Mouse (Mus musculus) adrenal gland, adult (tissue): ENCODE results near the gene Cdh24.
"Not testable (repeated sequence)": the region's sequence is repeated elsewhere in the genome, so short reads cannot be mapped to it uniquely, and the experiment has no call there.

Experiments
- DNase-seq, 2 experiments: peaks; one replicate each; pipeline ENCODE4 v3.0.0; 2022 to 2023; ENCODE audit warnings: low spot score in 1 of 2; ENCODE audit not compliant: inconsistent age in 2 of 2

Gene Cdh24

DNA sequence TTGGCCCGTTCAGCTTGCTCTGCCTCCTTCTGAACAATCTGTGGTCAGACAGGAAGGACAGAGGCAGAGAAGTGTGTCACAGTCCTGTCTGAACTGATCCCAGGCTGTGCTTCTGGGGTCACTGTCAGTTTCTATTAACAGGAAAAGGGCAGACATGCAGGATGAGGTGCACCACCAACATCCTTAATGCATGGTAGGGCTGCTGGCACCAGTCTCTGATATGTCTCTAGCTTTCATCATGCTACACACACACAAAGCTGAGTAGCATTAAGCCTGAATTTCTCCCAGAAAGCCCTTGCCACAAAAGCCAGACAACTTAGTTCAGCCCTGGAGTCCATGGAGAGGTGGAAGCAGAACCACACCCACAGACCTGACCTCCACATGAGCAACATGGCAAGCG, 1.8 kb upstream of the Cdh24 start:
- DNase-seq = no peak

GRCm38 (mm10) chr14:54642224-54642944, 1.2 kb upstream of the Cdh24 start:
- peak in 1 of 2 experiments; percentile 56 for DNase-seq

GRCm38 (mm10) chr14:54640946-54641304, 239 bp downstream of the Cdh24 start, which contains the start of gene Gm17606:
Gm17606 (plus strand) TSS chr14:54640952.
- no peak for DNase-seq

DNA sequence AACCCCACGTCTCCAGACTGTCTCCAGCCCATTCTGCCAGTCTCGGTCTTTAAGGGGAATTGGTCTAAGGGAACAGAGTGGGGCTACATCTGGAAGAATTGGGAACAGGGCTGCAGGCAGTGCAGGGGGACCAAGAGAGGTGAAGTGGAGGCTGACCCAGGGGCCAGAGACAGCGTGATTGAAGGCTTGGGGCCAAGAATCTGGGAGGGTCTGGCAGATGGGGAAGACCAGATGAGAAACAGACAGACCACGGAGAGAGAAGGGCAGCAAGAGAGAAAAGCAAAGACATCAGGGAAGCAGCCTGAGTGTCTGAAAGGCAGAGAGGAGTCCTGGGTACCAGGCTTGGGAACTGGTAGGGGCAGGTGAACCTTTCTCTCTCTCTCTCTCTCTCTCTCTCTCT, 1.0 kb downstream of the Cdh24 start:
- DNase-seq = no peak

GRCm38 (mm10) chr14:54638210-54638609, 3.0 kb downstream of the Cdh24 start:
- no peak for DNase-seq

DNA sequence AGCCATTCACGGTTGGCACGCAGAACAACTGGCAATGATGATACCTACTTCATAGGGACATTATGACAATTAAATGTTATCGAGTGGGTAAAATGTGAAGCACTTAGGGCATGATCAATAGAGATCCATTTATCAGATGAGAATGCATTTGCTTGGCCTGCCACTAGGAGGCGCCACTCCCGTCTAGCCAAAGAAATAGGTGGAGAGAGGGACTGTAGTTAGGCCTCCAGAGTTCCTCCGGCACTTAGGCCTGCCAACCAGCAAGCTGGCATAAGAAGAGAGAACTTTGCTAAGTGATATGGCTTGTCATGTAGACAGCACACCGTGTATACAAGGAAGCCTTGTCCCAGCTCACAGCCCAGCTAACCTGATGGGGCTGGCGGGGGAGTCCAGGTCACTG, 4.2 kb downstream of the Cdh24 start:
- peak in 1 of 2 experiments; percentile 77 for DNase-seq

DNA sequence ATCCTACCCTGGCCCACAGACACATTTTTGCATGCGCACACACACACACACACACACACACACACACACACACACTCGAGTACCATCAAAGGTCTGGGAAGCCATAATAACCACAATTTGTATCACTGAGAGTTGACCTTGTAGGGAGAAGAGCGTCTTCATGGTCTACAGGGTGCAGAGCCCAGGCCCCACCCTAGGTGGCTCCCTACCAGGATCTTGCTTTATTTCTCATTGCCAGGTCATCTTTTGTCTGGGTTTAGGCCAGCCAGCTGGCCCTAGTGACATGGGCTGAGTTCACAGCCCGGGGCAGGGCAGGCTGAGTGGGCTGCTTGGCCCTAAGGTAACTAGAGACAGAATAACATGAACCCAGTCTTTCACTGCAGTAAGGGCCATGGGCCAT, 7.0 kb downstream of the Cdh24 start:
- no peak for DNase-seq

DNA sequence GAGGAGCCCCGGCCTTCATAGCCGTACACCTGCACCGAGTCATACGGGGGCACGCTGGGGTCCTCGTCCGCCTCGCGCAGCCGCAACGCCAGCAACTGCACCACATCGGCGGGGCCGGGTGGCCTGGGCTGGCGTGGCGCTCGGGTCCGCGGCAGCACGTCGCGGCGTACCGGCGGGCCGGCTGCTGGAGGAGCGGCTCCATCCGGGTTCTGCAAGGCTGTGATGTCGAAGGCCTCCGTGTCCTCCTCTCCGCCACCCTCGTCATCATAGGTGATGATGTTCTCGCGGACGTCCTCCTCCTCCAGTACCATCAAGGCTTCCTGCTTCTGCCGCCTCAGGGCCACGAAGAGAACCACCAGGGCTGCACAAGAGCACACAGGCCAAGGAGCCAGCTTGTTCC, 8.9 kb downstream of the Cdh24 start:
- no peak for DNase-seq

DNA sequence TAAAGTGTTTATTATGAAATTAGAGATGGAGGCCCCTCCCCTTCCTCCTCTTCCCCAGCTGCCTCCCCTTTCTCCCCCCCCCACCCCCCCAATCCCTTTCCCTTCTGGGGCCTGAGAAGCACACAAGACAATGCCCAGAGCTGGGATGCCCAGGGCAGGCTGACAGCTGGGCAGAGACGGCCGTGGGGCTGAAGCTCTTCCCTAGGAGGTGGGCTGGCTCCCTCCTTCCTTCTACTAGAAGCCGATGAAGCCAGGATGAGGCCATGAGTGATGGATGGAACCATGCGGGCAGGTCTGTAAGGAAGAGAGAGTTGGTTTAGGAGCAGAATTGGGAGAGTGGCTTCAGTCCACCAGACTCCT, 9.9 kb downstream of the Cdh24 start:
- DNase-seq = no peak

GRCm38 (mm10) chr14:54630583-54631239, 10.5 kb downstream of the Cdh24 start:
- no peak for DNase-seq

GRCm38 (mm10) chr14:54629797-54630196, 11.4 kb downstream of the Cdh24 start:
- DNase-seq = no peak

- DNase-seq = no peak
These were observed 13.1 kb downstream of the Cdh24 start for GRCm38 (mm10) chr14:54628103-54628502.

DNA sequence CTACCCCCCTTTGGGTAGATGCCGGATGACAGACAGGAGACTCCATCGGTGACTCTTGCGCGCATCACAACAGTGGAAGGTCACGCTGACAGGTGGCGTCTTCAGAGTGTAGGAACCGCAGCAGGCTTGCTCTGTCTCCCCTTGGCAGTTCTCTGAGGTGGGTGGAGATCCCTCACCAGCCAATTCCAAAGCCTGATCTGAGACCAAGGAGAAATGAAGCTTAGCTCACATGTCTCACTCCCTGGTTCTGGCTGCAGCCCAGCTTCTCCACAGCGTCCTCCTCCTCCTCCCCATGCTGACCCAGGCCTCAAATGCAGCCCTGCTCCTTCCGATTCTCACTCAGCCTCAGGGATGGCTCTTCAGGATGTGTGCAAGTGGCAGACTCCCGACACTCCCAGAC, 16.2 kb downstream of the Cdh24 start:
- DNase-seq = no peak

- DNase-seq = no peak
These were observed 17.8 kb downstream of the Cdh24 start for GRCm38 (mm10) chr14:54623334-54623733.

GRCm38 (mm10) chr14:54621133-54621532, 20.0 kb downstream of the Cdh24 start, which contains the start of gene Psmb11:
Psmb11 (plus strand) TSS chr14:54621433.
- no peak for DNase-seq

DNA sequence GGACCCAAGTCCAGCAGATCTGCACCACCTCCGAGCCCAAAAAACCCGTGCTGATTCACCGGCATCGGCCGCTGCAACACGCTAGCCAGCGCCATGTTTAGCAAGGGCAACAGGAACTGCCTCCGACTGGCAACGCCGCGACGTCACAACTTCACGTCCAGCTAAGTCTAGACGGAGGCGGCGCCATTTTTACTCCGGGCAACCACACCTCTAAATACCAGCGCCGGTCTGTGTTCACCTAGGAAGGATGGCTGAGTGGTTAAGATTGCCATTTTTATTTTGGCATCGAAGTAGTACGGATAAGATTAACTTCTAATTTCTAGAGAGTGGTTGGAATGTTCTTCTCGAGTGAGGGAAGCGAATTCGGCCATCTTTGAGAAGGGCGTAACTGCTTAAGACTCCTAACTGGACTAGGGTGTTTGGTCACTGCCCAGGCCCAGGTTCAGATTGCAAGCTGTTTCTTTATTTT, 23.2 kb downstream of the Cdh24 start, which contains the start of gene Psmb5:
Psmb5 (minus strand) TSS at position 126 of the 469 bp plus-strand sequence.
- peak; percentile 90 to 98 for DNase-seq

- DNase-seq = peak in 1 of 2 experiments; percentile 58
These were observed 23.8 kb downstream of the Cdh24 start for GRCm38 (mm10) chr14:54617152-54617896.

DNA sequence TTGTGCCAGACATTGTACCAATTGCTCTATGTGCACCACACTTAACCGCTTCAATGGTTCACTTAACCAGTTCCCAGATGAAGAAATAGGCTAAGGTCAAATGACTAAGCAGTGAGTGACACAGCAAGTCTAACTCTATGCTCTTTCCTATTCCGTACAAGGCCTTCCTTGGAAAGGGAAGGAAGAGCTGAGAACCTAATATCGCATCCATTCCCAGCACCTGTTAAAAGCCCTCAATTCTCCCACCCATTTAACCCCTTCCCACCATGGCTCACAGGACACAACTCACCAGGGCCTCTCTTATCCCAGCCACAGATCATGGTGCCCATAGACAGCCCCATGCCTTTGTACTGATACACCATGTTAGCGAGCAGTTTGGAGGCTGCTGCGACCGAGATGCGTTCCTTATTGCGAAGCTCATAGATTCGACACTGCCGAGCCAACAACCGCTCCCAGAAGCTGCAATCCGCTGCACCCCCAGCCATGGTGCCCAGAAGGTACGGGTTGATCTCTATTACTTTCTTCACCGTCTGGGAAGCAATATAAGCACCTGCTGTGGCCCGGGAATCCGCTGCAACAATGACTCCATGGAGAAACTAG, 24.8 kb downstream of the Cdh24 start:
- peak in 1 of 2 experiments; percentile 79 for DNase-seq

GRCm38 (mm10) chr14:54614130-54614529, 27.0 kb downstream of the Cdh24 start:
- DNase-seq = not testable (repeated sequence)

DNA sequence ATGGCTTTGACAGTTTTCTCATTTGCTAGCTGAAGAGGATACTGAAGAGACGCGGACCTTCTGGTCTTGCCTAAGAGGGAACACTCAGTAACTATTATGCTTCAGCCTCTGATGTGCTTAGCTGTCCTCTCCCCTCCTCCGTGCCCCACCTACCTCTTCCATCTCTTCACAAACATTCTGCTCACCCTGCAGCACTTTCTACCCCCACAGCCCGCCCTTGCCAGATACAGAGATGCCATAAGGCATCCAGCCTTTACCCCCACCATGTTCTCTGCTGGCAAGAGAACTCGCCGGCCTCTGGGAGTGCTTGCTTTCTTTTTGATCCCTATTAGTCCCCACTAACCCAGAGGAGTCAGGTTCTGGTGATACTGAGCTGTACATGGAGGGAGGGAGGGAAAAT, 30.5 kb downstream of the Cdh24 start:
- peak in 1 of 2 experiments; percentile 35 for DNase-seq

DNA sequence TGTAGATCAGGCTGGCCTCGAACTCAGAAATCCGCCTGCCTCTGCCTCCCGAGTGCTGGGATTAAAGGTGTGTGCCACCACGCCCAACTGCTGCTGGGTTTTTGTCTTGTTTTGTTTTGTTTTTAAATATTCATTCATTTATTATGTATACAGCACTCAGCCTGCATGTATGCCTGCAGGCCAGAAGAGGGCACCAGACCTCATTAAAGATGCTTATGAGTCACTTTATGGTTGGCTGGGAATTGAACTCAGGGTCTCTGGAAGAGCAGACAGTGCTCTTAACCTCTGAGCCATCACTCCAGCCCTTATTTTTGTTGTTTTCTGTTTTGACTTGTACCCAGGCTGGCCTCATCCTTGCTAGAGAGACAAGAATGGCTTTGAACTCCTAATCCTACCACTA, 31.2 kb downstream of the Cdh24 start:
- DNase-seq = peak in 1 of 2 experiments; percentile 70
